Mouse (Mus musculus): Measurements from ENCODE around the gene Xrcc5. TPM values are rescaled to one million over a fixed set of nuclear protein-coding genes. Genes with fewer than 3 reads are reported as not detected.

Xrcc5 gene
- polyA plus RNA-seq, 1 experiment from 2014 or later, result 72.0 TPM

DNA sequence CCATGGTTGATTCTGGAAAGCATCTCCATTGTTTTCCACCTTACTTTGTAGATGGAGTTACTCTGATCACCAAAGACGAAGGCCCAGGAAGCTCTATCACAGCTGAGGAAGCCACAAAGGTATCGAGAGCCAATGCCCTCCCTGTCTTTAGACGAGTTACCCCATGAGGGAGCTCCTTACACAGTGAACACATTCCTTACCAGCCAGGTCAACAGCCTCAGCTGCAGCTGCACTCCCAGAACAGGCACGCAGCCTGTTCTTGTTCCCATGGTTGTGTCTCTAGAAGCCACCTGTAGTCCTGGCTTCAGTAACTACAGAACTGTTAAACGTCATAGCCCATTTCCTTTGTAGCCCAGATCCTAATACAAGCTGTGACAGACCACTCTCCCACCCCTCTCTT is 76.4 kb downstream of the Xrcc5 start:
- Histone ChIP-seq H3K4me2 (replicated peaks; ENCODE audit: low read depth, low read length) (no peak overlapping the region), H3K9ac (ENCODE audit: low read depth, low read length) (no peak overlapping the region), H3K27ac (ENCODE audit: low read depth, low read length) (no peak overlapping the region), H3K36me3 (ENCODE audit: control insufficient read depth, insufficient read depth, low read length) (peaks cover 24% of the 10 kb centered on the region), H3K9me3 (ENCODE audit: control insufficient read depth, low read length) (0 out of 2 replicates have a peak, but pooled peaks cover 2% of the 10 kb centered on the region), H3K4me1 (ENCODE audit: control insufficient read depth, insufficient read depth, low read length) (no peaks in the 10 kb centered on the region), H3K27me3 (ENCODE audit: control insufficient read depth, insufficient read depth, low read length) (no peaks in the 10 kb centered on the region), H3K4me3 (ENCODE audit: low read length) (no peak overlapping the region)
- 76% methylated on average over 5 of the region's 5 CpGs for WGBS
- ATAC-seq (ENCODE audit: low FRiP score, low TSS enrichment), result no peak; the same call in 1 of the 2 replicates

DNA sequence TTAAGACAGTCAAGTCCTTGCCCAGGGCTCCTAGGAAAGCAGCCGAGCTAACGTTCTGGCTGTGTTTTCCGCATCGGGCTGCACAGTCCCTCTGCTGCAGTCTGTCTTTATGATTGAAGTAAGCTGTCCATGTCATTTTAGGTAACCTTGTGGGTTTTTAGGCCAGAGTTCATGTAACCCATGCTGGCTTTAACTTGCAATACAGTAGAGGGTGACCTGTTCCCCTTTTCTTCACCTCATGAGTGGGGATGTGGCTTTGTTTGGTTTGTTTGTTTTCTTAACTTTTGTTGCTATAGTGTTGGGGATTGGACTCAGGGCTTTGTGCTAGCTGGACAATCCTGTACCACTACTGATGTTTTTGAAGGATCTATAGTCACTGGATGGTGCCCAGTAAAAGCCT is 83.2 kb downstream of the Xrcc5 start:
- H3K9me3 ChIP-seq (ENCODE audit: control insufficient read depth, low read length), result no peaks in the 10 kb centered on the region
- H3K4me1 ChIP-seq (ENCODE audit: control insufficient read depth, insufficient read depth, low read length), result no peaks in the 10 kb centered on the region
- no peak overlapping the region for H3K4me2 ChIP-seq (replicated peaks; ENCODE audit: low read depth, low read length)
- no peaks in the 10 kb centered on the region for H3K27me3 ChIP-seq (ENCODE audit: control insufficient read depth, insufficient read depth, low read length)
- ATAC-seq (ENCODE audit: low FRiP score, low TSS enrichment), result no peak
- 79% methylated on average over 4 of the region's 4 CpGs for WGBS
- H3K4me3 ChIP-seq (ENCODE audit: low read length), result no peak overlapping the region
- peaks cover 17% of the 10 kb centered on the region; the same call in 1 of the 2 replicates for H3K36me3 ChIP-seq (ENCODE audit: control insufficient read depth, insufficient read depth, low read length)
- H3K27ac ChIP-seq (ENCODE audit: low read depth, low read length), result no peak overlapping the region
- H3K9ac ChIP-seq (ENCODE audit: low read depth, low read length), result no peak overlapping the region

DNA sequence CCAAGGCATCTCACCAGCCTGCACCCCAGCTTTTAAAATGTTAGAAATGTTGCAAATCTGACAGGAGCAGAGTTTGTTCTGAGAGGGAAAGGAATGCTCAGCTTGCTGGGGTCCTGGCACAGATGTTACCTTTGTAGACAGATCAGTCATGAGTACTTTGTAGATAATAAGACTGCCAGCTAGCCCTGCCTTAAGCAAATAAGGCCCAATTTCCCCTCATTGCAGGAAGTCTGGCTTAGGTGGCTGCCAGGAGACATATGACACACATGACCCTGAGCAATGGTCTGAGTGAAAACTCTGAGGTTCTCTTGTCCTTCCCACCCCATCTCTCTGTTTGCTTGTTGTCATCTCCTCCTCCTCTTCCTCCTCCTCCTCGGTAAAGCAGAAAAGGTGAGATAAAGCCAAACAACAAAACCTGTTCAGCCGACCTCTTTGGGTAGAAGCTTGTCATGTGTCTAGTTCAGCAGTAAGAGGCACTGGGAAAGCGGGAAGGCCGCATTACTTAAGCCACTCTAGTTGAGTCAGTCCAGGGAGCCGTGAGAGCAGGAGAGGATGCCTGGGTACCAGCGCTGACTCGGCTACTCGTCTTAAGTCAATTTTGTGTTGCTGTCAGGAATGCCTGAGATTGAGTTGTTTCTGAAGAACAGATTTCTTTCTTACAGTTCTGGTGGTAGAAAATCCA is 92.6 kb downstream of the Xrcc5 start:
- 0 out of 2 replicates have a peak, but pooled peaks cover 4% of the 10 kb centered on the region for H3K4me1 ChIP-seq (ENCODE audit: control insufficient read depth, insufficient read depth, low read length)
- H3K4me3 ChIP-seq (ENCODE audit: low read length), result no peak overlapping the region
- H3K9me3 ChIP-seq (ENCODE audit: control insufficient read depth, low read length), result no peaks in the 10 kb centered on the region
- H3K27me3 ChIP-seq (ENCODE audit: control insufficient read depth, insufficient read depth, low read length), result no peaks in the 10 kb centered on the region
- H3K9ac ChIP-seq (ENCODE audit: low read depth, low read length), result no peak overlapping the region
- no peak overlapping the region for H3K27ac ChIP-seq (ENCODE audit: low read depth, low read length)
- WGBS, result 71% methylated on average over 8 of the region's 8 CpGs
- no peak overlapping the region for H3K4me2 ChIP-seq (replicated peaks; ENCODE audit: low read depth, low read length)
- peaks cover 10% of the 10 kb centered on the region for H3K36me3 ChIP-seq (ENCODE audit: control insufficient read depth, insufficient read depth, low read length)
- no peak for ATAC-seq (ENCODE audit: low FRiP score, low TSS enrichment)

DNA sequence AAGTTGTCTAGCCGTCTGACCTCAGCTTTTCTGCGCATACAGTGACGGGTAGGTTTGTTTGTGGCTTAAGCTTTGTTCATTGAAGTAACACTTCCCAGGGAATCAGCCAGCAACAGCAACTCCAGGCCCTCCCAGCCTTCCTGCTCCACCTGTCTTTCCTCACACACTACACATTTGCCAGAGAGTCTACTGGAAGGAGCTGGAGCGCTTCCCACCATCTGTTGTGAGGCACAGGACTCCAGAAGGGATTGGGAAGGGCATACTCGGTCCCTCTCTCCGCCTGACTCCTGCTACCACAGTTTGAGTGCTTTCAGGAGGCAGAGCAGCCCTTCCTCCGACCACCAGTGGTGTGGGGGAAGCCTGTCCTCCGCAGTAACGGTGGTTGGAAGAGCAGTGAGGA is 93.4 kb downstream of the Xrcc5 start:
- Histone ChIP-seq H3K27ac (ENCODE audit: low read depth, low read length) (no peak overlapping the region), H3K4me2 (replicated peaks; ENCODE audit: low read depth, low read length) (no peak overlapping the region), H3K4me1 (ENCODE audit: control insufficient read depth, insufficient read depth, low read length) (0 out of 2 replicates have a peak, but pooled peaks cover 4% of the 10 kb centered on the region), H3K36me3 (ENCODE audit: control insufficient read depth, insufficient read depth, low read length) (peaks cover 10% of the 10 kb centered on the region), H3K9ac (ENCODE audit: low read depth, low read length) (no peak overlapping the region), H3K27me3 (ENCODE audit: control insufficient read depth, insufficient read depth, low read length) (no peaks in the 10 kb centered on the region), H3K4me3 (ENCODE audit: low read length) (no peak overlapping the region), H3K9me3 (ENCODE audit: control insufficient read depth, low read length) (no peaks in the 10 kb centered on the region)
- ATAC-seq (ENCODE audit: low FRiP score, low TSS enrichment), result no peak
- 66% methylated on average over 9 of the region's 9 CpGs for WGBS

DNA sequence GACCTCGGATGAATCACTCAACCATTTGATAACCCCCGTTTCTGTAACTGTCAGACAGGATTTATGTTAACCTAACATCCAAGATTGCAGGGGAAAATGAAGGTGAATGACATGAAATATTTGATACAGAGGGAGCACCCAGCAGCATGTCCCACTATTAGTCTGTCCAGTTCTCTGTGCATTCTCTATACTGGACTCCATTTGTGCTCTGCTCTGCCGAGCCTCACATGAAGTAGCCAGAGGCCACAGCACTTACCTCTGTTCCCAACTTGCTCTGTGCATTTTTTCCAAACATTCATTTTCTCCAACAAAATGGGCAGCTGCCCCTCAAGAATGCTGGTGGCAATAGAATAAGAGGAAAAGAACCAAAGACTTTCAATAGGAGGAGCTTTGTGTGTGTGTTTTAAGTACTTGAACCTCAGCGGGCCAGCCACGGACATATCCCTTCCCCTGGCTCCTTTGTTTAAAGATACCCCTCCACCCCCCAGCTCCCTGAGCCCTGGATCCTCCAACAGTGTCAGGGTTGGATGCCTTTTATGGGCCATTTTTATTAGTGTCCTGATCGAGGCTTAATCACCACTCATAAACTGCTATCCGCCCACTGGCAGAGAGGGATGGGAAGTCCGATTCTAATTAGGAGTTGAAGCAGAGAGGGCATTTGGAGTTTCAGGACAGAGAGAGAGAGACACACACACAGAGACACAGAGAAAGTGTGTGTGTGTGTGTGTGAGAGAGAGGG is 94.3 kb downstream of the Xrcc5 start:
- peak; percentile 90 for ATAC-seq (ENCODE audit: low FRiP score, low TSS enrichment)
- H3K27me3 ChIP-seq (ENCODE audit: control insufficient read depth, insufficient read depth, low read length), result no peaks in the 10 kb centered on the region
- peaks cover 5% of the 10 kb centered on the region; the same call in 1 of the 2 replicates for H3K36me3 ChIP-seq (ENCODE audit: control insufficient read depth, insufficient read depth, low read length)
- whole genome bisulfite sequencing, result 12% methylated on average over 8 of the region's 8 CpGs
- H3K9me3 ChIP-seq (ENCODE audit: control insufficient read depth, low read length), result no peaks in the 10 kb centered on the region
- H3K9ac ChIP-seq (ENCODE audit: low read depth, low read length), result no peak overlapping the region
- no peak overlapping the region for H3K4me3 ChIP-seq (ENCODE audit: low read length)
- no peak overlapping the region for H3K27ac ChIP-seq (ENCODE audit: low read depth, low read length)
- H3K4me1 ChIP-seq (ENCODE audit: control insufficient read depth, insufficient read depth, low read length), result 0 out of 2 replicates have a peak, but pooled peaks cover 4% of the 10 kb centered on the region
- H3K4me2 ChIP-seq (replicated peaks; ENCODE audit: low read depth, low read length), result no peak overlapping the region

DNA sequence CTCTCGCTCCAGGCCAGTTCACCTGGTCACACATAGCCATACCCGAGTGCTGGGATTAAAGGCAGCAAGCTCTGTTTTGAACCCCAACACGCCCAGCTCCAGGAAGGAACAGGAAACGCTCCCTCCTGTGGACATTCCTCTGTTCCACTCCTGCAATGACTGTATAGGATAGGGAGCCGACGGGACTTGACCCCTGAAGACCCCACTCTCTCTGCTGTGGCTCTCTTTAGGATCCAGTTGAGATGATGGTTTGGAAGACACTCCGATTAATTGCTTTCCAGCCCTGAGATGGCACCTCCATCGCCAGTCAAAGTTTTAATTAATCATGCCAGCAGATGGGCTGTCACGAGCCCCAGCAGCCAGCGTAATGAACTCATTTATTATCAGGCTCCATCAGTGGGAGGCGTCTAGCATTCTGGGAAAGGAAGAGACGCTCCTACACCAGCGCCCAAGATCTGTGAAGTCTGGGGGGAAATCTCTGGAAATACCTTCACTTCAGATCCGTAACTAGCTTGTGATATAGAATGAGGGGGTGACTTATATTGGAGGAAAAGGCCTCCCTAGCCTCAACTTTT is 99.4 kb downstream of the Xrcc5 start:
- H3K36me3 ChIP-seq (ENCODE audit: control insufficient read depth, insufficient read depth, low read length), result no peaks in the 10 kb centered on the region
- H3K9ac ChIP-seq (ENCODE audit: low read depth, low read length), result no peak overlapping the region
- H3K4me2 ChIP-seq (replicated peaks; ENCODE audit: low read depth, low read length), result no peak overlapping the region
- 40% methylated on average over 14 of the region's 14 CpGs for WGBS
- no peak overlapping the region for H3K27ac ChIP-seq (ENCODE audit: low read depth, low read length)
- ATAC-seq (ENCODE audit: low FRiP score, low TSS enrichment), result peak; percentile 36; the same call in 1 of the 2 replicates
- H3K9me3 ChIP-seq (ENCODE audit: control insufficient read depth, low read length), result no peaks in the 10 kb centered on the region
- H3K4me1 ChIP-seq (ENCODE audit: control insufficient read depth, insufficient read depth, low read length), result no peaks in the 10 kb centered on the region
- no peaks in the 10 kb centered on the region for H3K27me3 ChIP-seq (ENCODE audit: control insufficient read depth, insufficient read depth, low read length)
- H3K4me3 ChIP-seq (ENCODE audit: low read length), result no peak overlapping the region

DNA sequence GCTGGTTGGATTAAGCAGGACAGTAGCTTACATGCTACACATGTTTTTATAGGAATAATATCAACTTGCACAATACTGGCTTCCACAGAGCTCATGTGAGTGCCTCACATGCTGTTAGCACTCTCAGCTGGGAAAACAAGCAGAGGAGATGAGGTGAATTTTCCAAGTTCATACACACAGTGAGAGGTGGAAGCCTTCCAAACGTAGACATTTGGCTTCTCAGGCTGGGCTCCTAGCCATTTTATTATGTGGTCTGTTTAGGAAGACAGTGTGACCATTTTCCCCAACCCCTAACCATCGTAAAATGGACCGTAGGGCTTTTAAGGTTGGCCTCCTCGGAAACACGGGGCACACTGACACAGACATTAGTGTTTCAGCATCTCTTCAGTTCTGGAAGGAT is 102.7 kb downstream of the Xrcc5 start:
- no peak for ATAC-seq (ENCODE audit: low FRiP score, low TSS enrichment)
- Histone ChIP-seq H3K36me3 (ENCODE audit: control insufficient read depth, insufficient read depth, low read length) (no peaks in the 10 kb centered on the region), H3K4me3 (ENCODE audit: low read length) (no peak overlapping the region), H3K27me3 (ENCODE audit: control insufficient read depth, insufficient read depth, low read length) (no peaks in the 10 kb centered on the region), H3K4me2 (replicated peaks; ENCODE audit: low read depth, low read length) (no peak overlapping the region), H3K9me3 (ENCODE audit: control insufficient read depth, low read length) (no peaks in the 10 kb centered on the region), H3K27ac (ENCODE audit: low read depth, low read length) (no peak overlapping the region), H3K4me1 (ENCODE audit: control insufficient read depth, insufficient read depth, low read length) (0 out of 2 replicates have a peak, but pooled peaks cover 2% of the 10 kb centered on the region), H3K9ac (ENCODE audit: low read depth, low read length) (no peak overlapping the region)
- 47% methylated on average over 5 of the region's 5 CpGs for WGBS

DNA sequence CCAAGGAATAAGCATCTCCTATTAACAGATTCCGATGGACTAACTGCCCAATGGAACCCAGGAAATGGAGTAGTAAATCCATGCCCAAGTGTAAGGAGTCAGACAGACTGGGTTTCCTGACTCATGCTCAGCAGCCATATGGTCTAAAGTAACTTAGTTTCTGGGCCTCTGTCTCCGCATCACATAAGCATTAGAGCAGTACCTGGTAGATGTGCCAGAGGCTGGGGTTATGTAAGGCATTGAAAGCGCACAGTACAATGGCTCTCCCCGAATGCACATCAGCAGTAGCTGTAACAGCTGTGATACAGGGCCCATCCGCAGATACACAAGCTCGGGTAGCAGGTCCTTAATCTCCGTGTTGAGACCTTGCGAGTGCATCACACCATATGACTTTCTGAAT is 103.9 kb downstream of the Xrcc5 start:
- no peaks in the 10 kb centered on the region for H3K27me3 ChIP-seq (ENCODE audit: control insufficient read depth, insufficient read depth, low read length)
- no peak for ATAC-seq (ENCODE audit: low FRiP score, low TSS enrichment)
- H3K36me3 ChIP-seq (ENCODE audit: control insufficient read depth, insufficient read depth, low read length), result no peaks in the 10 kb centered on the region
- 94% methylated on average over 8 of the region's 8 CpGs for WGBS
- 0 out of 2 replicates have a peak, but pooled peaks cover 5% of the 10 kb centered on the region for H3K4me1 ChIP-seq (ENCODE audit: control insufficient read depth, insufficient read depth, low read length)
- no peak overlapping the region for H3K4me2 ChIP-seq (replicated peaks; ENCODE audit: low read depth, low read length)
- H3K4me3 ChIP-seq (ENCODE audit: low read length), result no peak overlapping the region
- H3K27ac ChIP-seq (ENCODE audit: low read depth, low read length), result no peak overlapping the region
- no peaks in the 10 kb centered on the region for H3K9me3 ChIP-seq (ENCODE audit: control insufficient read depth, low read length)
- H3K9ac ChIP-seq (ENCODE audit: low read depth, low read length), result no peak overlapping the region

DNA sequence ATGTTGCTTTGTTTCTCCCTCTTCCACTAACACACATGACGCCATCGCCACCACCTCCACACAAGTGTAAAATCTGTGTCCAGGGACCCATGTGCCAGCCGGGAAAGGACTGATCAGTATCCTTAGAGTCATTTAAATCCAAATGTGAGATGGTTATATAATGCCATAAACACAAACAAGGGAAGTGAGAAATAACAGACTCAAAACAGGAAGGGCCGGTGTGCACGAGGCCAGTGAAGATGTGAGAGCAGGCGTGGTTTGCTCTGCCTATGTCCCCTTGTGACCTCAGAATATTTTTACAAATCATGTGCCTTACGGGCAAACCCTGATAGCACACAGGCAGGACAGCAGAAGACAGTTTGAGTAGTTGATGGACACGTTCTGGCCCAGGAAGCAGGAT is 106.0 kb downstream of the Xrcc5 start:
- Histone ChIP-seq H3K9me3 (ENCODE audit: control insufficient read depth, low read length) (no peaks in the 10 kb centered on the region), H3K36me3 (ENCODE audit: control insufficient read depth, insufficient read depth, low read length) (no peaks in the 10 kb centered on the region), H3K4me2 (replicated peaks; ENCODE audit: low read depth, low read length) (no peak overlapping the region), H3K27me3 (ENCODE audit: control insufficient read depth, insufficient read depth, low read length) (no peaks in the 10 kb centered on the region), H3K4me3 (ENCODE audit: low read length) (no peak overlapping the region), H3K27ac (ENCODE audit: low read depth, low read length) (no peak overlapping the region), H3K9ac (ENCODE audit: low read depth, low read length) (no peak overlapping the region), H3K4me1 (ENCODE audit: control insufficient read depth, insufficient read depth, low read length) (0 out of 2 replicates have a peak, but pooled peaks cover 5% of the 10 kb centered on the region)
- WGBS, result 87% methylated on average over 8 of the region's 8 CpGs
- ATAC-seq (ENCODE audit: low FRiP score, low TSS enrichment), result no peak

All from kidney, embryonic 14.5 days (tissue).